Mouse (Mus musculus) cerebellum, adult 2 months (tissue): ENCODE measurements around the gene Cacnb4. TPM values are rescaled to one million over a fixed set of nuclear protein-coding genes. Genes with fewer than 3 reads are reported as not detected.

Experiments used
- DNase-seq, 2 experiments: peaks; one replicate each; pipeline ENCODE4 v3.0.0; 2021
- H3K27ac ChIP-seq: fragments of 200-500 bp; 2 replicates; pipeline ENCODE4 v1.5.1; 2012; ENCODE audit warnings: low read length, control low read depth, inconsistent platforms; ENCODE audit not compliant: insufficient read depth
- H3K27me3 ChIP-seq: fragments of 200-500 bp; 2 replicates; pipeline ENCODE4 v1.6.1; 2012; ENCODE audit warnings: inconsistent platforms, mild to moderate bottlenecking, low read length, moderate library complexity; ENCODE audit not compliant: control insufficient read depth, insufficient read depth
- H3K4me1 ChIP-seq: fragments of 200-500 bp; 2 replicates; pipeline ENCODE4 v1.6.1; 2011; ENCODE audit warnings: low read length; ENCODE audit not compliant: control insufficient read depth, insufficient read depth
- H3K4me3 ChIP-seq: fragments of 200-500 bp; replicated peaks from 2 replicates; pipeline ENCODE3; 2011; ENCODE audit warnings: mild to moderate bottlenecking, low read depth, low read length, control low read depth; ENCODE audit not compliant: insufficient read depth
- CTCF ChIP-seq: fragments of 200-500 bp; IDR thresholded peaks from 2 replicates; pipeline ENCODE4 v1.5.1; 2011; ENCODE audit warnings: low read depth, mild to moderate bottlenecking, control low read depth, low read length, moderate library complexity, borderline replicate concordance; ENCODE audit not compliant: insufficient read depth
- POLR2A ChIP-seq: fragments of 200-500 bp; IDR thresholded peaks from 2 replicates; pipeline ENCODE4 v1.6.1; 2011; ENCODE audit warnings: low read length, control low read depth, borderline replicate concordance; ENCODE audit not compliant: insufficient read depth
- WGBS: fragments of 180-500 bp; shearing (Covaris S2); methylation state at CpG from one replicate; pipeline ENCODE4 v1.1.7; 2018; 5-methylcytosine and 5-hydroxymethylcytosine counted together
- polyA plus RNA-seq: library from polyadenylated mRNA; depleted of rRNA; stranded (reverse); fragments of >200 nt; gene quantifications from 2 replicates; pipeline ENCODE4 v1.2.3, GENCODE M21; 2012

The Cacnb4 gene
- polyA plus RNA-seq, 1 experiment = 64.7 TPM

DNA sequence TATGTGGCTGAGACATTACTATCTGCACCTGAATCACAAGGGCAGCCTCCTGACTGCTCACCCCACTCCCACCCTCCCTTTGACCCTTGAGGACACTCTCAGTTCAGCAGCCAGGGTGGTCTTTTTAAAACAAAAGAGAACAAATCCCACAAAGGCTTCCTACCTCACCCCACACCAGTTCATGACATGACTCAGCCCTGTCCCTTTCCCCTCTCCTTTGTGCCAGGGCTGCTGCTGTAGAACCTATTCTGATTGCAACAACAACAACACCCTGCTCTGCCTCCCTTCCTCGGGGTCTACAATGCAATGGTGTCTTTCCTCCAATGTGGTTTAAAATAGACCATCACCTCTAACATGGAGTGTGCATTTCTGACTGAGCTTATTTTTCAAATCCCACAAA, 67.1 kb downstream of the Cacnb4 start:
- Histone ChIP-seq H3K27me3 (no peaks in the 10 kb centered on the region), H3K4me3 (no peak overlapping the region), H3K4me1 (peaks cover 19% of the 10 kb centered on the region; the same call in 1 of the 2 replicates), H3K27ac (no peak overlapping the region)
- 51% methylated on average over 1 of the region's 1 CpGs for WGBS
- TF ChIP-seq POLR2A (no peak), CTCF (no peak)
- no peak for DNase-seq

DNA sequence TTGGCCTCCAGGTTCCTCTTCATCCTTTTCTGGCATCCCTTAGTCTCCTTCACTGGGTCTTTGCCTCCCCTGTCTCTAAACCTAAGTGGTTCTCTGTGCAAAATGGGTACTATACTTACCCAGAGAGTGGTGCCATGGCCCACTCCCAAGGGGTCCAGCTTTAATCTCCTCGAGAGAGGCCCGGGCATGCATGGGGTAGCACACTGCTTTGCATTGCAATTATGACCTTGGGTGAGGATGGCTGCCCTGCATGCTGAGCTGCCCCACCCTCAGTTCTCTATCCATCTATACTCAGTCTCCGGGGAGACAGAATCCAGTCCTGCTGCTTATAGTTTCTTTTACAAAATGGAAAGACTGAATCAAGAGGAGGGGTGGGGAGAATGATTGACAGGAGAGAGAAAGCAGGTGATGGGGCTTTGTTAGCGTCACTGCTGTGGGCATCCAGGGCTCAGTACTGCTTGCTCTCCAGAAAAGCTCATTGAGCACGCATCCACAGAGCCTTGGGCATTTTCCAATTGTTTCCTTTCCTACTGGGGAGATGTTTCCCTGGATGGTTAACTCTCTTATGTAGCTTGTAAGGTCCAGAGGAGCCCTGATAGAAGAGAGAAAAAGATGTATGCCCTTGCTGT, 68.7 kb downstream of the Cacnb4 start:
- 31% methylated on average over 5 of the region's 5 CpGs for WGBS
- TF ChIP-seq POLR2A (no peak), CTCF (no peak)
- H3K4me1 ChIP-seq = peaks cover 12% of the 10 kb centered on the region; the same call in 1 of the 2 replicates
- no peaks in the 10 kb centered on the region for H3K27me3 ChIP-seq
- no peak overlapping the region for H3K4me3 ChIP-seq
- no peak overlapping the region for H3K27ac ChIP-seq
- DNase-seq = no peak

DNA sequence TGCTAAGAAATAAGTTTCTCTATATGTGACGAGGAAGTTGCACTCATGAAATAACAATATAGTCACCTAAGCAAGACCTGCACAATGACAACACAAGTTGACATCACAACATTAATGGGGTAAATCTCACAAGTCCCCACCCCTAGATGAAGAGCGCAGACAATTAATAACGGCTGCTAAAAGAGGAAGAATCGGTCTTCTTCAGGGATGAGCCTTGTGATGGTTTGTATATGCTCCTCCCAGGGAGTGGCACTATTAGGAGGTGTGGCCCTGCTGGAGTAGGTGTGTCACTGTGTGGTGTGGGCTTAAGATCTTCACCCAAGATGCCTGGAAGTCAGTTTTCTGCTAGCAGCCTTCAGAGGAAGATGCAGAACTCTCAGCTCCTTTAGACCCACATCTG, 70.3 kb downstream of the Cacnb4 start:
- H3K27me3 ChIP-seq = no peaks in the 10 kb centered on the region
- 95% methylated on average over 4 of the region's 4 CpGs for WGBS
- no peak overlapping the region for H3K4me3 ChIP-seq
- no peak overlapping the region for H3K27ac ChIP-seq
- no peak for DNase-seq
- TF ChIP-seq POLR2A (no peak), CTCF (no peak)
- H3K4me1 ChIP-seq = peaks cover 12% of the 10 kb centered on the region; the same call in 1 of the 2 replicates

DNA sequence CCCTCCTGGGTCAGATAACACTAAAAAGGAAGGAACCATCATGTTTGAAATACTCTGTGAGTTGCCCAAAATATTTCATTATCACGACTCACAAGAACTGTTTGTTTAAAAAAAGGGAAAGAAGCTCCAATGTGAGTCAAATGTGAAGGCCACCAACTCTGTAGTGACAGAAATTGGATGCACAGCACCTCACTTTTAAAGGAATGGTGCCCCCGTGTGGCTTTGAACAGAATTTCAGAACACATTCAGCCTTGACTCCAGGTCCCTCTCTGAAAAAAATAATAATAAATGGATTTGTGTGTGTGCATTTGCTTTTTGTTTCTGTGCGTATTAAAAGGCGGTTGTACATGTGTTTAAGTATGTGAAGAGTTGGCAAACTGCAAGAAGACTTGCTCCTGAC, 71.3 kb downstream of the Cacnb4 start:
- TF ChIP-seq CTCF (peak; percentile 49; the same call in 1 of the 2 replicates), POLR2A (no peak)
- H3K4me3 ChIP-seq = no peak overlapping the region
- DNase-seq = peak; percentile 74 to 83
- 24% methylated on average over 4 of the region's 4 CpGs for WGBS
- H3K27me3 ChIP-seq = no peaks in the 10 kb centered on the region
- H3K4me1 ChIP-seq = peaks cover 10% of the 10 kb centered on the region; the same call in 1 of the 2 replicates
- no peak overlapping the region for H3K27ac ChIP-seq

DNA sequence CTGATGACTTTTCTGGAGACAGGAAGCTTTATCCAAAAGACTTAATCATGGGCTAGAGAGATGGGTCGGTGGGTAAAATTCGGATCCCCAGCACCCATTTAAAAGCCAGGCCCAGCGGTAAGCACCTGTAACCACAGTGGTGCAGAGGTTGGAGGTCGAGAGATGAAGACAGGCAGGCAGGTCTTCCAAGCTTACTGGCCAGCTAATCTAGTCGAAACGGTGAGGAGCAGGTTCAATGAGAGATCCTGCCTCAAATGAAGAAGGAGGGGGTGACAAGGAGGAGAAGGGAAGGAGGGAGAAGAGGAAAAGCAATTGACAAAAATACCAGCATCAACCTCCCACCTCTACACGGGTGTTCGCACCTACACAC, 72.0 kb downstream of the Cacnb4 start:
- H3K27me3 ChIP-seq = no peaks in the 10 kb centered on the region
- H3K4me3 ChIP-seq = no peak overlapping the region
- 88% methylated on average over 8 of the region's 8 CpGs for WGBS
- H3K27ac ChIP-seq = no peak overlapping the region
- no peak for DNase-seq
- H3K4me1 ChIP-seq = peaks cover 8% of the 10 kb centered on the region; the same call in 1 of the 2 replicates
- TF ChIP-seq CTCF = no peak
- TF ChIP-seq POLR2A = no peak

DNA sequence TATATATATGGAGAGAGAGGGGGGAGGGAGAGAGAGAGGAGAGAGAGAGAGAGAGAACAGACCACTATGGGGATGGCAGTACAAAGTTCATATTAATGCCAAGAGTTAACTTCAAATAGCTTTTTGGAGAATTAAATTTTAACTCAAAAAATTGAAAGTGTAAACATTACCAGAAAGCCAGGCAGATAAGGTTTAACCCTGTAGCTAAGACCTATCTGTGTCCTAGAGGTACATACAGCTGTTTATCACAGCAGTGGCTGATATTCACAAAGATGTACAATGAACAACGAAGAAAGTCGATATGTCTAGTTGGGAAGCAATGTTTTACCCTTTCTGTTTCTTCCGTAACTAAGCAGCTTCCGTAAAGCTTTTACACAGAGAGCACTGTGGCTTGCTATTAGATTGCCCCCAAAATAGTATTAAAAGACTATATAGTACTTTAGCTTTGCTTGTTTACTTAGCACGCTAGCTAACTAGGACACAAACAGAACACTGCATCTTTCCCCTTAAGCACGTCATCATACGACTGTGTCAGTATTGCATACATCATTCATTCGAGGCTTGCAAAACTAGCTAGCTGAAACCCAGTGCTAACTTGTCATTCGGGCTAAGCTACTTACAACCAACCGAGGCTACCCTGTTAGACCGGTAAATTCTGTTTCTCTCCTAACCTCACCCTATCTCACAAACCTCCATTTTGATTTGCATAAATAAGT, 72.5 kb downstream of the Cacnb4 start:
- Histone ChIP-seq H3K4me3 (no peak overlapping the region), H3K27ac (no peak overlapping the region), H3K4me1 (peaks cover 8% of the 10 kb centered on the region; the same call in 1 of the 2 replicates), H3K27me3 (no peaks in the 10 kb centered on the region)
- no peak for TF ChIP-seq CTCF
- no peak for TF ChIP-seq POLR2A
- no peak for DNase-seq
- WGBS = 94% methylated on average over 11 of the region's 11 CpGs

DNA sequence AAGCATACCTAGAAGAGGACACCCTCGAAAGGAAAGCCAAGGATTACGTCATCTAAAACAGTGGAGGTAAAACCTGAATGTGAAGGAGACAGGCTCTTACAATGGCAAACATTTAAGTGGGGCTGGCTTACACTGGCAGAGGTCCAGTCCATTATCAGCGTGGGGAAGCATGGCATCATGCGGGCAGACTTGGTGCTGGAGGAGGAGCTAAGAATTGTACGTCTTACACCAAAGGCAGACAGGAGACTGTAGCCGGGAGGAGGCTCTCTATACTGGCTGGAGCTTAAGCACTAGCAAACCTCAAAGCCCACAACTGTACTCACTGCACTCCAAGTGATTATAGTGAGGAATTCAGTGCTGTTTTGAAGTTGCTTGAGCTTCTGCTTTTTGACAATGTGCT, 73.2 kb downstream of the Cacnb4 start:
- 21% methylated on average over 6 of the region's 6 CpGs for WGBS
- Histone ChIP-seq H3K27ac (no peak overlapping the region), H3K27me3 (no peaks in the 10 kb centered on the region), H3K4me3 (no peak overlapping the region), H3K4me1 (peaks cover 7% of the 10 kb centered on the region; the same call in 1 of the 2 replicates)
- TF ChIP-seq POLR2A = no peak
- TF ChIP-seq CTCF = no peak
- DNase-seq = no peak

DNA sequence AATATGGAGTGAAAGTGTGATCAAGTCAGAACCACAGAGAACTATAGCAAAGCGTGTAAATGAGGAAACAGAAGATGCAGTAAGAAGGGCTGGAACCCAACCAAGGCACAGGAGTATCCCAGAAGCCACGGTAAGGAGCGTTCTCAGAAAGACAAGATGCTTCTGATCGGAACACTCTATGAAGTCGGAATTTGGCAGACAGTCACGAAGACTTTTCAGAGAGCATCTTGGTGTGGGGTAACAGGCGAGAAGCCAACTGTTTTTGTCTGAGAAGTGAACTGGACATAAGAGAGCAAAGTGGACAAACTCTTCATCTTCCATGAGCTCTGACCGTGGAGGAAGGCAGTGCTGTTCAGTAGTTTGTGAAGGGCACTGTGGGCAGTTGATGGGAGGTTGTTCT, 73.7 kb downstream of the Cacnb4 start:
- Histone ChIP-seq H3K27me3 (no peaks in the 10 kb centered on the region), H3K27ac (no peak overlapping the region), H3K4me1 (peaks cover 2% of the 10 kb centered on the region; the same call in 1 of the 2 replicates), H3K4me3 (no peak overlapping the region)
- no peak for TF ChIP-seq POLR2A
- no peak for TF ChIP-seq CTCF
- peak in 1 of 2 experiments; percentile 13 for DNase-seq
- WGBS = 55% methylated on average over 8 of the region's 8 CpGs
